Mouse (Mus musculus): Measurements from ENCODE around the gene Lrrc43.

The Lrrc43 gene

DNA sequence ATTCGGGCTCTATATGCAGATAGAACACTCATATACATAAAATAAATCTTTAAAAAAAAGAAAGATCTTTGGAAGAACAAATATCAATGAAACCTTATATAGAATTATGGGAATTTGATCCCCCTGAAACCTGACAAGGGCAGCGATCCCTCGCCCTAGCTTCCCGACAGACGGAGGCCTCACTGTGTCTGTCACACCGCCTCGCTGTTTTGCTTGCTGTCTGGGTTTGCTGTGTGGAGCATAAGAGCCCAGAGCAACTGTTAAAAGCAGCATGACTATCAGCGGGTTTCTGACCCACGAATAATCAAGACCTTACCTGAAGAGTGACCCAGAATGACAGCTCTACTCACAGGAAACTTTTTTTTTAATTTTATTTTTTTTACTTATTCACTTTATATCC lies 31.6 kb downstream of the Lrrc43 start:
- DNase-seq (ENCODE audit: low spot score in 2 of 2): no peak

DNA sequence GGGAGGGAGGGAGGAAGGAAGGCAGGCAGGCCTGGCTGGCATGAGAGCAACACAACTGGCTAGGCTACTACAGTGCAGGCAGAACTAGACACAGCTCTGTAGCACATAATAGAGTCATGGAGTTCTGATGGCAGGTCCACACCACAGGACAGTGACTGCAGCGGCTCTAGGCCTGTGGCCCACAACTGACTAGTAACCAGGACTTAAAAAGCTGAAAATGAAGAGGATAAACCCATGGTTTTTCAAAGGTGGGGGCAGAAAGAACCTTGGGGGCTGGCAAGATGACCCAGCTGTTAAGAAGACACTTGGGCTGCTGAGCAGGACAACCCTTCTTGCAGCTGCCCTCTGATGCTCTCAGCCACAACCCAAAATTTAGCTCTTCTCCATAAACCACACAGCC lies 32.5 kb downstream of the Lrrc43 start:
- no peak for DNase-seq (ENCODE audit: low spot score in 2 of 2)

DNA sequence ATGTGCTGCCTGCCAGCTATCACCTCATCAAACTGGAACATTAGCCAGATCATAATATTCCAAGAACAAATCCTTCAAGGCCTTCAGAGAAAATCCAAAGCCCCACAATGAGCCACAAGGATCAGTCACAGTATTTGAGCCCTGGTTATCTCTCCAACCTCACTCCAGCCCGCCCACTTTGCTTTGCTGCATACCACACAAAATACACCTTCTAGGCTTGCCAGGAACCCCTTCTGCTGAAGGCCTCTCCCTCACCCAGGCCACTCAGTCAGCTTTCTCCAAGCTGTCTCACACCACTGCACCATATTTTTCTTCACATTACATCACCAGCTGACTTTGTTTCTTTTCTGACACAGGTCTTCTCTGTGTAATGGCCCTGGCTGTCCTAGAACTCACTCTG lies 33.1 kb downstream of the Lrrc43 start:
- no peak for DNase-seq (ENCODE audit: low spot score in 2 of 2)

DNA sequence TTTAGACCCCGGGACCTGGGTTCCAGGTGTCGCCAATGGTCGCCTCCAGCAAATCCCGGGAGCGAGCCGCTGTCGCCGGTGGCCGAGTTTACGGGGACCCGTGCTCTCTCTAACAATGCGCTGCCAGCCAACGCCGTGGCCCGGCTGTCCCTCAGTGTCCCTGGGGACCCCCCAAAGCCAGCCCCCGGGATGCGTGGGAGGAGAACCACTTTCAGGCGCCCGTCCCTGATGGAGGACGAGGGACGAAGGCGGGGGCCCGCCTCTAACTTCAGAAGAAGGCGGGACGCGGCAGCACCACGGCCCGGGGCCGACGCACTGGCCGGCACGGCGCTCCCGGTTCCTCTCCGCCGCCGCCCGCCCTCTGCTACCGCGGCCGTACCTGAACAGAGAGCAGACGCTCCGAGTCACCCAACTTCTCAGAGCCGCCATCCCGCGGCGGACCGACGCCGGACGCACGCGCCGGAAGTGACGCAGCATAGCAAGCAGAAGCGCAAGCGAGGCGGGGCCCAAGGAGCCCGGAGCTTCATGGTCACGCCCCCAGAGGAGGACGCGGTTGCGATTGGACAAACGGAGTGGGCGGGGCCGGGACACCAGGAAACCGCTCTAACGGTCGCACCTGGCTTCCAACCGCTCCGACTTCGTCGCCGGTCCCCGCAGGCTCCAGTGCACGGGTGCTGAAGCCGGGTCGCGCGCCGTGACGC lies 34.7 kb downstream of the Lrrc43 start, which contains the start of gene Diablo:
Gene Diablo (minus strand): TSS at position 485 of the 701 bp plus-strand sequence.
- peak; percentile 97 to 98 for DNase-seq (ENCODE audit: low spot score in 2 of 2)

DNA sequence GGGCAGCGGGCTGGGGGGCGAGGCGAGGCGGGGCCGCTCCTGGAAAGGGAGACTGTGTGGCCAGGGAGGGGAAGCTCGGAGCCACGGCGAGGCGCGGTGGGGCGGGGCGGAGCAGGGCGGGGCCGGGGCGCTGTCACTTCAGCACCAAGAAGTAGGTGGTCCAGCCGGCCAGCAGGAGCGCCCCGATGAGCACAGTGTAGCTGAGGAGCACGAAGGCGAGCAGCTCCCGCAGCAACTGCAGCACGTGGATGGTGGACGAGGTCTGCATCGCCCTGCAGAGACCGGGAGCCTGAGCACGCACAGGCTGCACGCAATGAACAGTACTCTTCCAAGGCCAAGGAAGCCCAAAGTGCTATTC lies 35.3 kb downstream of the Lrrc43 start:
- DNase-seq (ENCODE audit: low spot score in 2 of 2): no peak

DNA sequence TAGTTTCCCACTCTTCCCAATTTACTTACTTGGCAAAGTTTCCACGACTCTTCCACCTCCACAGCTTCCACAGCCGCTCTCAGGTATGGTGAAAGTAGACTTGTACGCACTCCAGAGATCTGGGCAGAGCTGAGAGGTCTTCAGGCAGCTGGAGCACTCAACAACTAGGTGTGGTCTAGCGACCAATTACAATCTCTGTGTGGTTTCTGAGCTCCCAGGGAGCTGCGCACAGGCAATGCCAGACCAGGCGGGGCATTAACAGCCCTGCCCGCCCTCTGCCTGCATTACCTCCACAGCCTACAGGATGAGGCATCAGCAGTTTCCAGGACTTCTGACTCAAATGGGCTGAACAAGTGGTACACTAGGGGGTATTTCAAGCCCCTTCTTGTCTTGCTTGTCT lies 36.2 kb downstream of the Lrrc43 start, which contains the start of gene Gm49027:
Gene Gm49027 (minus strand): TSS at position 208 of the 400 bp plus-strand sequence.
- DNase-seq (ENCODE audit: low spot score in 2 of 2): no peak

DNA sequence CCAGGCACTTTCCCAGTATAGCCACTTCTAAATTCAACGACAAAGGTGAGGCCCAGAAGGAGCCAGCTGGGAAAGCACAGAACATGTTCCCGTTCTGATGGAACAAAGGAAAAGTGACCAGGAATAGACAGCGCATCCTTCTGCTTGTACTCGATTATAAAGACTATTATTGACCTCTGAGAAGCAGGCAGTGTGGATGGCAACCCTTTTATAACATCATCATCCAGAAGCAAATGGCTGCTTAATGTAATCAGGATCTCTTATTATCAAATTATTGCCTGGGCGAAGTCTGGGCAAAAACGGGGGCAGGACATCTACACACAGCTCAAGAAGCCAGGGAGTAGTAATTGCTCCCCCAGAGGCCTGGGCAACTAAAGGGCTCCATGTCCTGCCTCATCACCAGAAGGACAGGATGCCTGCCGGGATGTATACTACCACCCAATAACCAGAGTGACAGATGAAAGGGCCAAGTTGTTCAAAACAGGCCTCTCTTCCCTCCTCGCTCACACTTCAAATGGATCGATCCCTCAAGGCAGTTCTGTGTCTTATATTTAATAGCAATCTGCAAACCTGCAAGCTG lies 36.9 kb downstream of the Lrrc43 start:
- no peak for DNase-seq (ENCODE audit: low spot score in 2 of 2)

DNA sequence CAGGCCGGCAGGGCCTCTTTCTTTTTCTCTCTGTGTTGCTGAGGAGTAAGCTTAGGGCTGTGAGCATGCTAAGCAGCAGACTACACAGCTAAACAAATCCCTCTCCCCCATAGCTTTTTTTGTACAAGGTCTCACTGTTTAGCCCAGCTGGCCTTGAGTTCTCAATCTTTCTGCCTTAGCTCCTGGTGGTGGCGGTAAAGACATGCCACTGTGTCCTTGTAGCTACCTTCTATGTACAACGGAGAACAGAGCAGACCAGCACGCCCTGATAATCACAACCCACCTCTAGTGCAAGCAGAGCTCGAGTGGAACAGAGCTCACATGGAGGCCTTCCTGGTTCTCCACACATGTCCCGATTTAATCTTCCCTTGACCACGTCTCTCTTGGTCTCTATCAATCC lies 39.5 kb downstream of the Lrrc43 start:
- no peak for DNase-seq (ENCODE audit: low spot score in 2 of 2)

DNA sequence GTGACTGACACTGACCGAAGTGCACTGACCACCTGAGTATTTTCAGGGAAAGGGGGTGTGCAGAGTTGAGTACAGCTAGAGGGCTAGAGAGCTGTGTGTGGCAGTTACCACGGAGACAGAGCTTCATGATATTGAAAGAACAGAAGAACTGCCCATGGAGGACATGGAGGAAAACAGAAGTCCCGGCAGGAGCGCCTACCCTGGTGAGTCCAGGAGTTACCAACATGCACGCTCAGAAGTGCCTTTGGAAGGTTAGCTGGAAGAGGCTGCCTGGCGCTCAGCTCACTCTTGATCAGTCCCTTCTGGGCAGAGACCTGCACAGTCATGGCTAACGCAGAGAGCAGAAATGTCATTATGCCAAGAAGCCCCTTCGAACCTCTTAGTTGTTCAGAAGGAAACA lies 41.0 kb downstream of the Lrrc43 start:
- no peak for DNase-seq (ENCODE audit: low spot score in 2 of 2)

DNA sequence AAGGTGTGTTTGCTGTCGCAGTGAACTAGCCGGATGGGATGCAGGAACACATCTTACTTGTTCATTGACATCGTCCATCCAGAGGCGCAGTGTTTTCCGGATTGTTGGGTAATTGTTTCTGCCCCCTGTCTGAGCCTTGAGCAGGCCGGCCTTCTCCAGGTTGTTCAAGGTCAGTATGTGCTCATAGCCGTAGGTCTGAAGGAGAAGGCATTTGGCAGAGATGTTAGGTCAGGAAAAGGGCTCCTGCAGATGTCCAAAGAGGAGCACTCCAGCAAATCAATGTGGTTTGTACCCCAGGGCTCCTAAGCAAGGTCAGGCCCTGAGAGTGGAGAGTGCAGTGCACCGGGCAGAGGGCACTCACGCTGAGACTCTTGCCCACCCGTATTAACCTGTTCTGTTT lies 44.7 kb downstream of the Lrrc43 start:
- DNase-seq (ENCODE audit: low spot score in 2 of 2): no peak

DNA sequence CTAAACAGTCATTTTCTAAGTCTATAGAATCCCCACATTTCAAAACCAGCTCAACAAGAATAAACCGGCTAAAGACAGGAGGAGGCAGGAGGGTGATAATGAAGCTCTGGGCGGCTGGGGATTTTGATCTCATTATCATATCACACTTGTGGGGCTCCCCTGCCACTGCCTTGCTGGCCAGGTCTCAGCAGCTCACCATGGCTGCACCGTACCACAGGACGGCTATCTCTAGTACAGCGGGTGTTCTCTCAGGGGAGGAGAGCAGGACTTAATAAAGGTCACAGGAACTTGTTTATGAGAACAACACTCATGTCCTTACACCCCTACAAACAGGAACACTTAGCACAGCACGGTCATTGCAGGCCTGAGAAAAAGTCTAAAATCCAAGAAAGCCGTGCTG lies 66.6 kb downstream of the Lrrc43 start:
- DNase-seq (ENCODE audit: low spot score in 2 of 2): no peak

DNA sequence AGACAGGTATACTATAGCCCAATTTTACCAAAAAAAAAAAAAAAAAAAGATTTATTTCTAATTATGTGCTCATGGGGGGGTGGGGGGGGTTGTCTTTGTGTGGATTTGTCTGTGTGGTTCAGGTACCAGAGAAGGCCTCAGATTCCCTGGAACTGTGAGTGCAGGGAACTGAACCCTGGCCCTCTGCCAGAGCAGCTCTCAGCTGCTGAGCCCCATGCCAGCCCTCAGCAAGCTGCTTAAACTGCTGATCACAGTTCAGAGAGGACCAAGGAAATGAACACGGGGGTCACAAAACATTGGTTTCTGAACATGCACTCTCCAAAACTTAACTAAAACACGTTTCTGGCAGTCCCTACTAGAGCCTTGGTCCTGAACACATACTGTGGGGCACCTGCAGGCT lies 67.3 kb downstream of the Lrrc43 start:
- peak in 1 of 2 experiments; percentile 41 for DNase-seq (ENCODE audit: low spot score in 2 of 2)

Data from right cerebral cortex, postnatal 36 days (tissue).